Mouse (Mus musculus): ENCODE measurements at regions not wholly inside any gene's neighbourhood (a gene's known extent, or its start where the extent isn't known, plus 50 kb on each side); places are given as distances from the start of the nearest gene placed in this dataset.
A peak's percentile ranks its signal among the peaks of the same experiment; 100 is the strongest.

- H3K9ac ChIP-seq (replicated peaks; ENCODE audit: low read length), result no peak overlapping the region
- no peak overlapping the region for H3K4me3 ChIP-seq (replicated peaks; ENCODE audit: low read depth, low read length)
- H3K4me1 ChIP-seq (ENCODE audit: control insufficient read depth, insufficient read depth, low read length), result peaks cover 7% of the 10 kb centered on the region; the same call in 1 of the 2 replicates
- ATAC-seq (ENCODE audit: low FRiP score, low TSS enrichment), result no peak
- H3K27me3 ChIP-seq (ENCODE audit: control insufficient read depth, insufficient read depth, low read length), result no peaks in the 10 kb centered on the region
- H3K4me2 ChIP-seq (ENCODE audit: low read length), result no peak overlapping the region
- DNase-seq, result no peak
- H3K27ac ChIP-seq (replicated peaks; ENCODE audit: low read depth, low read length), result no peak overlapping the region
- no peaks in the 10 kb centered on the region for H3K9me3 ChIP-seq (ENCODE audit: control insufficient read depth, low read length)
- 80% methylated on average over 3 of the region's 3 CpGs for whole genome bisulfite sequencing
- no peaks in the 10 kb centered on the region for H3K36me3 ChIP-seq (ENCODE audit: control insufficient read depth, insufficient read depth, low read length)
These were observed 238.7 kb downstream of the Gm5426 start for GRCm38 (mm10) chr10:96375070-96375447.

- Histone ChIP-seq H3K27me3 (ENCODE audit: control insufficient read depth, insufficient read depth, low read length) (no peaks in the 10 kb centered on the region), H3K9ac (replicated peaks; ENCODE audit: low read length) (no peak overlapping the region), H3K27ac (replicated peaks; ENCODE audit: low read depth, low read length) (no peak overlapping the region), H3K4me1 (ENCODE audit: control insufficient read depth, insufficient read depth, low read length) (no peaks in the 10 kb centered on the region), H3K4me2 (ENCODE audit: low read length) (no peak overlapping the region), H3K36me3 (ENCODE audit: control insufficient read depth, insufficient read depth, low read length) (no peaks in the 10 kb centered on the region), H3K4me3 (replicated peaks; ENCODE audit: low read depth, low read length) (no peak overlapping the region), H3K9me3 (ENCODE audit: control insufficient read depth, low read length) (no peaks in the 10 kb centered on the region)
- no peak for ATAC-seq (ENCODE audit: low FRiP score, low TSS enrichment)
- no peak for DNase-seq
- WGBS, result 90% methylated on average over 4 of the region's 4 CpGs
These were observed 239.3 kb upstream of the Btg1 start for GRCm38 (mm10) chr10:96377549-96377948.

GRCm38 (mm10) chr10:96379016-96379771 lies 237.6 kb upstream of the Btg1 start:
- Histone ChIP-seq H3K4me2 (ENCODE audit: low read length) (no peak overlapping the region), H3K4me1 (ENCODE audit: control insufficient read depth, insufficient read depth, low read length) (no peaks in the 10 kb centered on the region), H3K4me3 (replicated peaks; ENCODE audit: low read depth, low read length) (no peak overlapping the region), H3K36me3 (ENCODE audit: control insufficient read depth, insufficient read depth, low read length) (no peaks in the 10 kb centered on the region), H3K9ac (replicated peaks; ENCODE audit: low read length) (no peak overlapping the region), H3K9me3 (ENCODE audit: control insufficient read depth, low read length) (no peaks in the 10 kb centered on the region), H3K27me3 (ENCODE audit: control insufficient read depth, insufficient read depth, low read length) (no peaks in the 10 kb centered on the region), H3K27ac (replicated peaks; ENCODE audit: low read depth, low read length) (no peak overlapping the region)
- no peak for DNase-seq
- 82% methylated on average over 9 of the region's 9 CpGs for WGBS
- ATAC-seq (ENCODE audit: low FRiP score, low TSS enrichment), result no peak

- Histone ChIP-seq H3K36me3 (ENCODE audit: control insufficient read depth, insufficient read depth, low read length) (no peaks in the 10 kb centered on the region), H3K4me2 (ENCODE audit: low read length) (no peak overlapping the region), H3K4me3 (replicated peaks; ENCODE audit: low read depth, low read length) (no peak overlapping the region), H3K9ac (replicated peaks; ENCODE audit: low read length) (no peak overlapping the region), H3K27me3 (ENCODE audit: control insufficient read depth, insufficient read depth, low read length) (no peaks in the 10 kb centered on the region), H3K9me3 (ENCODE audit: control insufficient read depth, low read length) (no peaks in the 10 kb centered on the region), H3K4me1 (ENCODE audit: control insufficient read depth, insufficient read depth, low read length) (no peaks in the 10 kb centered on the region), H3K27ac (replicated peaks; ENCODE audit: low read depth, low read length) (no peak overlapping the region)
- DNase-seq (no peak), ATAC-seq (ENCODE audit: low FRiP score, low TSS enrichment) (no peak)
- 91% methylated on average over 6 of the region's 6 CpGs for WGBS
These were observed 235.1 kb upstream of the Btg1 start for GRCm38 (mm10) chr10:96381664-96382063.

- Histone ChIP-seq H3K27ac (replicated peaks; ENCODE audit: low read depth, low read length) (no peak overlapping the region), H3K27me3 (ENCODE audit: control insufficient read depth, insufficient read depth, low read length) (no peaks in the 10 kb centered on the region), H3K4me2 (ENCODE audit: low read length) (no peak overlapping the region), H3K4me1 (ENCODE audit: control insufficient read depth, insufficient read depth, low read length) (no peaks in the 10 kb centered on the region), H3K9me3 (ENCODE audit: control insufficient read depth, low read length) (no peaks in the 10 kb centered on the region), H3K9ac (replicated peaks; ENCODE audit: low read length) (no peak overlapping the region), H3K4me3 (replicated peaks; ENCODE audit: low read depth, low read length) (no peak overlapping the region), H3K36me3 (ENCODE audit: control insufficient read depth, insufficient read depth, low read length) (no peaks in the 10 kb centered on the region)
- 53% methylated on average over 3 of the region's 3 CpGs for WGBS
- ATAC-seq (ENCODE audit: low FRiP score, low TSS enrichment) (no peak), DNase-seq (no peak)
These were observed 225.1 kb upstream of the Btg1 start for GRCm38 (mm10) chr10:96391748-96392147.

- ATAC-seq (ENCODE audit: low FRiP score, low TSS enrichment) (no peak), DNase-seq (no peak)
- no peaks in the 10 kb centered on the region for H3K4me1 ChIP-seq (ENCODE audit: control insufficient read depth, insufficient read depth, low read length)
- H3K36me3 ChIP-seq (ENCODE audit: control insufficient read depth, insufficient read depth, low read length), result no peaks in the 10 kb centered on the region
- WGBS, result 81% methylated on average over 1 of the region's 1 CpGs
- no peak overlapping the region for H3K9ac ChIP-seq (replicated peaks; ENCODE audit: low read length)
- H3K27ac ChIP-seq (replicated peaks; ENCODE audit: low read depth, low read length), result no peak overlapping the region
- H3K27me3 ChIP-seq (ENCODE audit: control insufficient read depth, insufficient read depth, low read length), result no peaks in the 10 kb centered on the region
- H3K9me3 ChIP-seq (ENCODE audit: control insufficient read depth, low read length), result no peaks in the 10 kb centered on the region
- no peak overlapping the region for H3K4me2 ChIP-seq (ENCODE audit: low read length)
- H3K4me3 ChIP-seq (replicated peaks; ENCODE audit: low read depth, low read length), result no peak overlapping the region
These were observed 224.0 kb upstream of the Btg1 start for GRCm38 (mm10) chr10:96392836-96393235.

GRCm38 (mm10) chr10:96394210-96394609 lies 222.6 kb upstream of the Btg1 start:
- Histone ChIP-seq H3K27me3 (ENCODE audit: control insufficient read depth, insufficient read depth, low read length) (no peaks in the 10 kb centered on the region), H3K36me3 (ENCODE audit: control insufficient read depth, insufficient read depth, low read length) (no peaks in the 10 kb centered on the region), H3K27ac (replicated peaks; ENCODE audit: low read depth, low read length) (no peak overlapping the region), H3K9ac (replicated peaks; ENCODE audit: low read length) (no peak overlapping the region), H3K4me3 (replicated peaks; ENCODE audit: low read depth, low read length) (no peak overlapping the region), H3K4me2 (ENCODE audit: low read length) (no peak overlapping the region), H3K9me3 (ENCODE audit: control insufficient read depth, low read length) (no peaks in the 10 kb centered on the region), H3K4me1 (ENCODE audit: control insufficient read depth, insufficient read depth, low read length) (no peaks in the 10 kb centered on the region)
- no peak for DNase-seq
- no peak for ATAC-seq (ENCODE audit: low FRiP score, low TSS enrichment)
- WGBS, result 94% methylated on average over 3 of the region's 3 CpGs

- no peaks in the 10 kb centered on the region for H3K27me3 ChIP-seq (ENCODE audit: control insufficient read depth, insufficient read depth, low read length)
- no peak overlapping the region for H3K27ac ChIP-seq (replicated peaks; ENCODE audit: low read depth, low read length)
- no peaks in the 10 kb centered on the region for H3K36me3 ChIP-seq (ENCODE audit: control insufficient read depth, insufficient read depth, low read length)
- 76% methylated on average over 3 of the region's 3 CpGs for WGBS
- no peaks in the 10 kb centered on the region for H3K4me1 ChIP-seq (ENCODE audit: control insufficient read depth, insufficient read depth, low read length)
- ATAC-seq (ENCODE audit: low FRiP score, low TSS enrichment) (no peak), DNase-seq (no peak)
- H3K9ac ChIP-seq (replicated peaks; ENCODE audit: low read length), result no peak overlapping the region
- H3K4me2 ChIP-seq (ENCODE audit: low read length), result no peak overlapping the region
- no peak overlapping the region for H3K4me3 ChIP-seq (replicated peaks; ENCODE audit: low read depth, low read length)
- no peaks in the 10 kb centered on the region for H3K9me3 ChIP-seq (ENCODE audit: control insufficient read depth, low read length)
These were observed 221.8 kb upstream of the Btg1 start for GRCm38 (mm10) chr10:96395017-96395416.

- no peak overlapping the region for H3K9ac ChIP-seq (replicated peaks; ENCODE audit: low read length)
- peak; percentile 59 for DNase-seq
- H3K4me2 ChIP-seq (ENCODE audit: low read length), result no peak overlapping the region
- H3K27ac ChIP-seq (replicated peaks; ENCODE audit: low read depth, low read length), result no peak overlapping the region
- no peaks in the 10 kb centered on the region for H3K27me3 ChIP-seq (ENCODE audit: control insufficient read depth, insufficient read depth, low read length)
- H3K36me3 ChIP-seq (ENCODE audit: control insufficient read depth, insufficient read depth, low read length), result no peaks in the 10 kb centered on the region
- no peak overlapping the region for H3K4me3 ChIP-seq (replicated peaks; ENCODE audit: low read depth, low read length)
- no peaks in the 10 kb centered on the region for H3K4me1 ChIP-seq (ENCODE audit: control insufficient read depth, insufficient read depth, low read length)
- 56% methylated on average over 13 of the region's 13 CpGs for WGBS
- no peaks in the 10 kb centered on the region for H3K9me3 ChIP-seq (ENCODE audit: control insufficient read depth, low read length)
- no peak for ATAC-seq (ENCODE audit: low FRiP score, low TSS enrichment)
These were observed 218.8 kb upstream of the Btg1 start for GRCm38 (mm10) chr10:96397931-96398561.

Measured in midbrain, embryonic 14.5 days (tissue).